Mouse (Mus musculus): Measurements from ENCODE around the gene Cobll1. TPM values are rescaled to one million over a fixed set of nuclear protein-coding genes. Genes with fewer than 3 reads are reported as not detected.

The Cobll1 gene
- polyA plus RNA-seq, 1 experiment = 3.0 TPM

DNA sequence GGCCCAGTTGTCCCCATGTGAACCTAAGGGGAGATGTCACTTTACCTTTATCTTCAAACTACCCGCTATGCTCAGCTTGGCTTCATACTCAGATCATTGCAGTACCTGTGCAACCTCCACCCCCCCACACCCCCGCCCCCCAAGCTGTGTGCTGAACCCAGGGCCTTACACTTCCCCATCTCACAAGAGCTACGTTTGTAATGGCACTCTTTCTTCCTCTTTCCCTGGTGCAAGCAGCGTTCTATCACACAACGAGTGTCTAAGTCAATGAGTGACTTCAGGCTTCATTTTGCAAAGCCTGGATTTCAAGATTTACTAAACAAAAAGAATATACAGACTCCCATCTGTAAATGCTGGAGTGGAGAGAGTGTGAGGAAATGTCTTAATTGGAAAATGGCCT, 100.2 kb downstream of the Cobll1 start:
- TF ChIP-seq POLR2A (IDR thresholded peaks at IDR 0.05; ENCODE audit: low read depth, low read length) = no peak
- no peak for TF ChIP-seq CTCF (IDR thresholded peaks at IDR 0.05; ENCODE audit: extremely low read depth, insufficient read length, insufficient replicate concordance, low read depth, low read length)
- Histone ChIP-seq H3K27me3 (ENCODE audit: control insufficient read depth, insufficient read depth, low read length) (no peaks in the 10 kb centered on the region), H3K27ac (ENCODE audit: insufficient read depth, low read depth, low read length) (no peak overlapping the region), H3K4me1 (ENCODE audit: control insufficient read depth, insufficient read depth, insufficient read length, low read length) (no peaks in the 10 kb centered on the region), H3K4me3 (ENCODE audit: low read depth, low read length) (no peak overlapping the region), H3K36me3 (ENCODE audit: control insufficient read depth, insufficient read depth, low read length) (no peaks in the 10 kb centered on the region; the same call in 1 of the 2 replicates)
- 79% methylated on average over 5 of the region's 5 CpGs for WGBS

GRCm38 (mm10) chr2:65126141-65126783, 112.9 kb downstream of the Cobll1 start:
- H3K27me3 ChIP-seq (ENCODE audit: control insufficient read depth, insufficient read depth, low read length) = no peaks in the 10 kb centered on the region
- no peak overlapping the region for H3K4me3 ChIP-seq (ENCODE audit: low read depth, low read length)
- 83% methylated on average over 12 of the region's 12 CpGs for WGBS
- peaks cover 5% of the 10 kb centered on the region for H3K36me3 ChIP-seq (ENCODE audit: control insufficient read depth, insufficient read depth, low read length)
- TF ChIP-seq POLR2A (IDR thresholded peaks at IDR 0.05; ENCODE audit: low read depth, low read length) (no peak), CTCF (IDR thresholded peaks at IDR 0.05; ENCODE audit: extremely low read depth, insufficient read length, insufficient replicate concordance, low read depth, low read length) (no peak)
- H3K27ac ChIP-seq (ENCODE audit: insufficient read depth, low read depth, low read length) = no peak overlapping the region
- no peaks in the 10 kb centered on the region for H3K4me1 ChIP-seq (ENCODE audit: control insufficient read depth, insufficient read depth, insufficient read length, low read length)

DNA sequence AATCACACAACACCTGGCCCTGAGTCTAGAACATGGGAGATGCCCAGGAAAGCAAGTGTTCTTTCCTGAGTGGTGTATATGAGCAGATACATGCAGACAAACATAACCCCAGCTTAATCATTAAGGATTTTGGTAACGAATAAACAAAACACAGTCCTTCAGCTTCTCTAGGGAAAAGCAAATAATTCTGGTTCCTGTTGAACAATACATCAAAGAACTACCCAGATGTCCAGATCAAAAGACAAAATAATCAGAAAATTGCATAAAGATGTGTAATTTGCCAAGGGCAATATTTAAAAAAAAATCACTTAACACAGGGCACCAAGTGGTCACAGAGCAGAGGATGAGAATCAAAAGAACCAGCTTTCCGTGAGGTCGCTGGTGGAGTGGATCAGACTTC, 115.5 kb downstream of the Cobll1 start:
- Histone ChIP-seq H3K27me3 (ENCODE audit: control insufficient read depth, insufficient read depth, low read length) (no peaks in the 10 kb centered on the region), H3K4me1 (ENCODE audit: control insufficient read depth, insufficient read depth, insufficient read length, low read length) (peaks cover 4% of the 10 kb centered on the region; the same call in 1 of the 2 replicates), H3K4me3 (ENCODE audit: low read depth, low read length) (no peak overlapping the region), H3K36me3 (ENCODE audit: control insufficient read depth, insufficient read depth, low read length) (peaks cover 5% of the 10 kb centered on the region), H3K27ac (ENCODE audit: insufficient read depth, low read depth, low read length) (no peak overlapping the region)
- 82% methylated on average over 3 of the region's 3 CpGs for WGBS
- no peak for TF ChIP-seq CTCF (IDR thresholded peaks at IDR 0.05; ENCODE audit: extremely low read depth, insufficient read length, insufficient replicate concordance, low read depth, low read length)
- TF ChIP-seq POLR2A (IDR thresholded peaks at IDR 0.05; ENCODE audit: low read depth, low read length) = no peak

DNA sequence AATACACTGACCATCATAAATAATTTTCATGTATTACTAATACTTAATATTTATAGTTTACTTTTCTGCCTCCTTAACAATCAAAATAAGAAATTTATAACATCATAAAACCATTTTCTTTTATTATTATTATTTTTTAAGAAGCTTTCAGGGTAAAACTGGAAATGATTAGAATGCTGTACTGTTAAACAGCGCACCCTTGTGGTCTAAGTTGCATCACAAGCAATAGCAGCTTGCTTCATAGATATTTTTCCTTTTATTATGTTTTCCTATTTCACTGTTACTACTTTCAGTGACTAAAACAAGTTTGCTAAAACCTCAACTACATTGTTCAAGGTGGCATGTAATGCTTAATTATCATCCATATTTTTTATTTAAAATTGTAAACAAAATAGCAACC, 117.8 kb downstream of the Cobll1 start:
- TF ChIP-seq CTCF (IDR thresholded peaks at IDR 0.05; ENCODE audit: extremely low read depth, insufficient read length, insufficient replicate concordance, low read depth, low read length) = no peak
- TF ChIP-seq POLR2A (IDR thresholded peaks at IDR 0.05; ENCODE audit: low read depth, low read length) = no peak

DNA sequence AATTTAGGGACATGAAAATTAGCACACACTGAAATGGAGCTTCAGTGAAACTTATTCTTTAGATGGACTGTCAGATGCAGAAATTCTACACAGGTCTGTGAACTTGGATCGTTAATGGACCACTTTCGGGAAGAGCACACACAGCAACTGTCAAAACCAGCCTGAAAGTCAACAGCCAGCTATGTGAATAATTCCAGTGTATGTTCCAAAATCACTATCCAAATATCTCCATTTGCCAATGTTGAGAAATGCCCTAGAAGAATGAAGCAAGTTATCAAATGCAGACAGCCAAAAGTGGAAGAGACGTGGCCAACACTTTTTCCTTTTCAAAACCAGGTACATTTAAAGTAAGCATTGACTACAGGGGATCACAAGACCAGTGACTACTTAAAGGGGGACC, 118.2 kb downstream of the Cobll1 start:
- WGBS = 78% methylated on average over 3 of the region's 3 CpGs
- TF ChIP-seq CTCF (IDR thresholded peaks at IDR 0.05; ENCODE audit: extremely low read depth, insufficient read length, insufficient replicate concordance, low read depth, low read length) (no peak), POLR2A (IDR thresholded peaks at IDR 0.05; ENCODE audit: low read depth, low read length) (no peak)

More for the DNA sequence above, 117.8 kb downstream of the Cobll1 start:
- H3K27me3 ChIP-seq (ENCODE audit: control insufficient read depth, insufficient read depth, low read length) = no peaks in the 10 kb centered on the region
- peaks cover 5% of the 10 kb centered on the region; the same call in 1 of the 2 replicates for H3K4me1 ChIP-seq (ENCODE audit: control insufficient read depth, insufficient read depth, insufficient read length, low read length)
- peaks cover 3% of the 10 kb centered on the region for H3K36me3 ChIP-seq (ENCODE audit: control insufficient read depth, insufficient read depth, low read length)
- WGBS = 11% methylated on average over 1 of the region's 1 CpGs
- no peak overlapping the region for H3K4me3 ChIP-seq (ENCODE audit: low read depth, low read length)
- H3K27ac ChIP-seq (ENCODE audit: insufficient read depth, low read depth, low read length) = no peak overlapping the region

DNA sequence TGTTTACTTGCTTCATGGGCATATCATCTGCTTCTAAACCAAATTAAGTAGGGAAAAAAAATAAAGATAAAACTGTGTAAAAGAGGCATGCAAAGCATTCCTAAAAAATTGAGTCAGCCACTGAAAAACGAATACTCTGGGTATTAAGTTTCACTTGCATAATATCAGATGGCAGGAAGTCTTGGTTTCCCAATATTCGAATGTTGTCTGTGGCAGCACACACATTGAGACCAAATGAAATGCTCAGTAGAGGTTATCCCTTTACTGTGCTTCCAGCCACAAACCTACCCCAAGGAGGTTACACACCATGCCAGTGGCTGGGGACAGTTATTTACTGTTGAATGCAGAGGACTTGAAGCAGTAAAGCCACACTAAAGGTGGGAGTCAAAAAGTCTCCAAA, 119.1 kb downstream of the Cobll1 start:
- no peak for TF ChIP-seq POLR2A (IDR thresholded peaks at IDR 0.05; ENCODE audit: low read depth, low read length)
- no peak for TF ChIP-seq CTCF (IDR thresholded peaks at IDR 0.05; ENCODE audit: extremely low read depth, insufficient read length, insufficient replicate concordance, low read depth, low read length)
- Histone ChIP-seq H3K4me1 (ENCODE audit: control insufficient read depth, insufficient read depth, insufficient read length, low read length) (peaks cover 5% of the 10 kb centered on the region; the same call in 1 of the 2 replicates), H3K27me3 (ENCODE audit: control insufficient read depth, insufficient read depth, low read length) (no peaks in the 10 kb centered on the region), H3K4me3 (ENCODE audit: low read depth, low read length) (no peak overlapping the region), H3K36me3 (ENCODE audit: control insufficient read depth, insufficient read depth, low read length) (no peaks in the 10 kb centered on the region), H3K27ac (ENCODE audit: insufficient read depth, low read depth, low read length) (no peak overlapping the region)
- 67% methylated on average over 2 of the region's 2 CpGs for WGBS

More for the DNA sequence above, 118.2 kb downstream of the Cobll1 start:
- H3K4me3 ChIP-seq (ENCODE audit: low read depth, low read length) = no peak overlapping the region
- H3K36me3 ChIP-seq (ENCODE audit: control insufficient read depth, insufficient read depth, low read length) = peaks cover 3% of the 10 kb centered on the region
- H3K27ac ChIP-seq (ENCODE audit: insufficient read depth, low read depth, low read length) = no peak overlapping the region
- H3K4me1 ChIP-seq (ENCODE audit: control insufficient read depth, insufficient read depth, insufficient read length, low read length) = peaks cover 5% of the 10 kb centered on the region; the same call in 1 of the 2 replicates
- H3K27me3 ChIP-seq (ENCODE audit: control insufficient read depth, insufficient read depth, low read length) = no peaks in the 10 kb centered on the region

- H3K4me1 ChIP-seq (ENCODE audit: control insufficient read depth, insufficient read depth, insufficient read length, low read length) = peaks cover 5% of the 10 kb centered on the region; the same call in 1 of the 2 replicates
- H3K4me3 ChIP-seq (ENCODE audit: low read depth, low read length) = no peak overlapping the region
- H3K27ac ChIP-seq (ENCODE audit: insufficient read depth, low read depth, low read length) = no peak overlapping the region
- no peaks in the 10 kb centered on the region for H3K36me3 ChIP-seq (ENCODE audit: control insufficient read depth, insufficient read depth, low read length)
- WGBS = 80% methylated on average over 8 of the region's 8 CpGs
- no peaks in the 10 kb centered on the region for H3K27me3 ChIP-seq (ENCODE audit: control insufficient read depth, insufficient read depth, low read length)
- no peak for TF ChIP-seq POLR2A (IDR thresholded peaks at IDR 0.05; ENCODE audit: low read depth, low read length)
- TF ChIP-seq CTCF (IDR thresholded peaks at IDR 0.05; ENCODE audit: extremely low read depth, insufficient read length, insufficient replicate concordance, low read depth, low read length) = no peak
These were observed 119.5 kb downstream of the Cobll1 start for GRCm38 (mm10) chr2:65119667-65120066.

Measured in small intestine, adult 2 months (tissue).